Mouse (Mus musculus) forebrain, embryonic 14.5 days (tissue): ENCODE data around the gene Sptlc2. TPM values are rescaled to one million over a fixed set of nuclear protein-coding genes. Genes with fewer than 3 reads are reported as not detected.

Source experiments
- microRNA-seq: library from miRNA; unstranded; fragments of <30 nt; microRNA quantifications from one replicate; pipeline ENCODE4, GENCODE M21; 2016
- polyA plus RNA-seq: library from polyadenylated mRNA; unstranded; fragments of >200 nt; fragmentation: Nextera tagmentation; extraction: Ambion mirVana; gene quantifications from 2 replicates; pipeline ENCODE4 v1.2.1, GENCODE M21; 2014

Gene Sptlc2
- polyA plus RNA-seq, 1 experiment from 2014 or later: 51.8 TPM

Small RNAs within 50 kb of the gene (microRNA-seq; reads per million reads assigned to microRNA genes)
- gene Gm47293 (not detected), gene Mir3068 (31.8 reads per million, percentile 43 among the genes with 10 or more reads in this experiment)

Other genes starting within 250 kb of the Sptlc2 start
- 31.4 and 33.8 TPM in 2 replicates for gene Gstz1, start 241.2 kb downstream of the Sptlc2 start, polyA plus RNA-seq
- gene Pomt2, start 240.4 kb downstream of the Sptlc2 start, polyA plus RNA-seq: 12.2 and 14.8 TPM in 2 replicates
- 1.3 and 1.6 TPM in 2 replicates for gene Samd15, start 188.6 kb downstream of the Sptlc2 start, polyA plus RNA-seq
- gene Tmed8, start 187.9 kb downstream of the Sptlc2 start, polyA plus RNA-seq: 3.8 and 4.9 TPM in 2 replicates
- 0.72 and 1.2 TPM in 2 replicates for gene Noxred1, start 149.6 kb downstream of the Sptlc2 start, polyA plus RNA-seq
- 78.2 and 87.1 TPM in 2 replicates for gene Vipas39, start 122.1 kb downstream of the Sptlc2 start, polyA plus RNA-seq
- 179 and 202 TPM in 2 replicates for gene Ahsa1, start 121.9 kb downstream of the Sptlc2 start, polyA plus RNA-seq
- 0.83 and 0.93 TPM in 2 replicates for gene Ism2, start 88.7 kb downstream of the Sptlc2 start, polyA plus RNA-seq
- gene Slirp, start 55.5 kb upstream of the Sptlc2 start, polyA plus RNA-seq: 229 and 292 TPM in 2 replicates
- 25.8 and 25.9 TPM in 2 replicates for gene Alkbh1, start 55.7 kb upstream of the Sptlc2 start, polyA plus RNA-seq
- gene Snw1, start 83.9 kb upstream of the Sptlc2 start, polyA plus RNA-seq: 138 and 145 TPM in 2 replicates
- gene Gm5788, start 106.4 kb upstream of the Sptlc2 start, polyA plus RNA-seq: not detected in 2 replicates
- not detected in 2 replicates for gene Gm8300, start 126.0 kb upstream of the Sptlc2 start, polyA plus RNA-seq
- gene Oog1, start 214.3 kb upstream of the Sptlc2 start, polyA plus RNA-seq: not detected in 2 replicates
- gene Gm4027, start 230.5 kb upstream of the Sptlc2 start, polyA plus RNA-seq: not detected in 2 replicates